20 mouse cellular contexts compared by ENCODE assay signal in the genomic region with DNA sequence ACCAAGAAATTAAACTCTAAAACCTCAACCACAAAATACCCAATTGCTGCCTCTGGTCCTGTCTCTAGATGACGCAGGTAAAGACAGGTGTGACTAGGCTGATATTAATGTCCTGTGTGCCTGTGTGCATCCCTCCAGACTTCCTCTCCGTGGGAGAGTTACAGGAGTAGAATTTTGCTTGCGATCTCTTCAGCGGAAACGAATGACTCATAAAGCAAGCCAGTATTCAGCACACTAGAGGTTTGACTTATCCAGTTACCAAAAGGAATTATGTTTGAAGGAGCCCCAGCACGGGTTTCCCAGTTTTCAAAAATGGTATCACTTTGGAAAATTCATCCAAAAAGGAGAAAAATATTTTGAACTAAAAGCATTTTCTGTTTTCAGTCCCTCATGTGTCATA.
A peak's percentile ranks its signal among the peaks of the same experiment; 100 is the strongest.
DNase-seq lines count a peak whose midpoint lies in the region; ATAC-seq lines count a peak whose summit lies in the region.
"Had no signal": no experiment of that assay in that cellular context is flagged by ENCODE, and none has a peak within 500 bp of the region (broad histone marks: within the 10 kb centered on the region; RNA-seq: fewer than 3 reads in every experiment).

No protein-coding gene starts in this region.

- peak; percentile 89 for ATAC-seq in frontal cortex, adult (ENCODE audit: low TSS enrichment)
- ATAC-seq: activated CD4-positive, CD25-positive, alpha-beta regulatory T cell, adult 4 months; CD4-positive, CD25-positive, alpha-beta regulatory T cell, adult 4 months; Patski had no signal

- no peak for DNase-seq in frontal cortex, postnatal 25 days (ENCODE audit: low spot score in 2 of 2)
- DNase-seq in right cerebral cortex, adult 18-20 months = peak; percentile 49
- no peak for DNase-seq in right cerebral cortex, postnatal 25 days
- DNase-seq in brain, adult 2 months (ENCODE audit: low read depth, low spot score) = peak; percentile 72
- no peak for DNase-seq in layer of hippocampus, adult 8-10 months (ENCODE audit: low spot score in 2 of 2)
- DNase-seq: adrenal gland, adult 2 months; adrenal gland, adult 8-10 months; adrenal gland, postnatal 10 days; adrenal gland, postnatal 14 days; adrenal gland, postnatal 25 days; adrenal gland, postnatal 36 days; B cell, adult 2 months; cerebellum, adult 11 months; cerebellum, adult 11-12 months; cerebellum, adult 18-20 months; cerebellum, adult 2 months had no signal

Comparison
In these comparisons a context has a peak if more than half of its experiments do, and no peak if none do; other contexts are left out.
1. DNase-seq: peak in right cerebral cortex, adult 18-20 months (single experiment) and brain, adult 2 months (single experiment); none in frontal cortex, postnatal 25 days (0 of 2), right cerebral cortex, postnatal 25 days (single experiment) and layer of hippocampus, adult 8-10 months (0 of 2).